Mouse (Mus musculus) T-helper 17 cell (primary cell): Measurements from ENCODE around the gene Traf3ip1.

Experiments
- in situ Hi-C, 2 experiments: fragments of 300-600 bp; cut with MboI, MseI; formaldehyde crosslinking; loops; 1 replicate in 1 of 2; 2 replicates in 1 of 2; pipeline ENCODE4 v1.15.1; 2025; ENCODE audit warnings: high pct_unique_total_duplicates in 2 of 2

The Traf3ip1 gene

GRCm38 (mm10) chr1:91533483-91533882 lies 39.0 kb downstream of the Traf3ip1 start:
- in situ Hi-C loops, result no loop called here

DNA sequence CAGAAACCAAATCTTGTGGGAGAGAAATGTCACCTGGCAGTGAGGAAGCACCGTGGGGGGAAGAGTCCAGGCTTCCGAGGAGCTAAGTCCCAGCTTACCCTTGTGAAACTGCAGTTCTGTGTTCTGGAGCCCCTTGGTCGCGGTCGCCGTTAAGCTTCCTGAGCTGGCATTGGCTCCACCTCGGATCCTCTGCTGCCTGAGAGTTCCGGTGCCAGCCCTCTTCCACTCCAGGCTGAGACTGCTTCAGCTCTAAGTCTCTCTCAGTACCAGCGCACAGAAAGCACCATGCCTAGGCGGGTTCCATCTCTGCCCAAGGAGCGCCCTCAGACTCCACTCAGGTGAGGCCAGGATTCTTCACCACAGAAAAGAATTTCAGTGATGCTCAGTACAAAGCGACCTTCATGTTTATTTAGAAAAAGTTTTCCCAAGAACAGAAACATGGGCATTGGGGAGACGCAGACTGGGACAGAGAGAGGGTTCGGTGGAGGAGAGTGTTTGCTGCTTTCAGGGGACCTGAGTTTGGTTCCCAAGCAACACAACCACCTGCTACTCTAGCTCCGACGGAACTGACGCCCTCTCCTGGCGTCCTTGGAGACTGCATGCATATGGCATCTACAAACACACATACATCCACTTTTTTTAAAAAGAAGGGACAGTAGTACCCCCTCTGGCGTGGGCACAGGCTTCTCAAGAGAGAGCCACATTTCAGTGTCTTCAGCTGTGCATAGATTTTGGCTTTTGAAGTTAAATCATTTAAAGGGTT lies 39.7 kb downstream of the Traf3ip1 start:
- in situ Hi-C loops, result no loop called here

DNA sequence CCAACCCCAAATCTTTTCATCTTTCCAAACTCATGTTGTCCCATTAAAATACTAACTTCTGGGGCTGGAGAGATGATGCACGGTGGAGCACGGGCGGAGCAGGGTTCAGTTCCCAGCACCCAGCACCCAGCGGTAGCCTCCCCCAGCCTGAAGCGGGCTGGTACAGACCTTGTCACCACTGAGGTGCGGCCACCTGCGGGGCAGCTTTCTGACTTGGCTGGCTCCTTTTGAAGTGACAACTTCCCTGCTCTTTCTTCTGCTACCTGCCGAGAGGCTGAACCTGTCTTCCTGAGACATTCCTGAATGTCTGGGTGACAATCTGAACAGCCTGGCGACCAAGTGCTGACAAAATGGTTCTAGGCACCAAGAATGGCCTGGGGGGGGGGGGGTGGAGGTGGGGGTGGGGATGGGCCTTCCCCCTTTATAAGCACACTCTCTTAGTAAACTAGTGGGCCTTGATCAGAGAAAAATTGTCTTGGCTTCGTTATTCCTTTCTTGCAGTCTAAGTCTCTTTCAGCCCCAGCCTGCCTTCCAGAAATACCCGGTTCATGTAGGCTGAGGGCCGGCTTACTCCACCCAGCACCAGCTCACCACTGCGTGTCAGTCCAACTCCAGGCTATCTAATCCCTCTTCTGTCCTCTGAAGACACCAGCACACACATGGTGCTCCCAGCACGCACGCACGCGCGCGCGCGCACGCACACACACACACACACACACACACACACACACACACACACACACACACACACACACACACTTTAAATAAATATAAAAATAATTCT lies 43.5 kb downstream of the Traf3ip1 start:
- in situ Hi-C loops, result no loop called here

DNA sequence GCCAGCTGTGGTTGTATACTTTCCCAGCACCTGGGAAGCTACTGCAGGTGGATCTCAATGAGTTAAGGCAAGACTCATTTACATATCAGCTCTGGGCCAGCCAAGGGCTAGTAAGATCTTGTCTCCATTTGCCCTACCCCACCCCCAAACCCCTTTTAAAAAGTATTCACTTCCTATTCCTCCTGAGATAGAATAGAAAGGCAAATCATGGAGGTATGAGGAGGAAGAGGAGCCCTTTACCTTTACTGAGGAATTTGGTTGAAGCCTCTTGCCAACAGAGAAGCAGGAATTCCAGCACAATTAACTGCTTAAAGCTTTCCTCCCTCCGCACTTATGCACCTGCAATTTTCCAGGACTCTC lies 44.1 kb downstream of the Traf3ip1 start:
- in situ Hi-C loops, result no loop called here

DNA sequence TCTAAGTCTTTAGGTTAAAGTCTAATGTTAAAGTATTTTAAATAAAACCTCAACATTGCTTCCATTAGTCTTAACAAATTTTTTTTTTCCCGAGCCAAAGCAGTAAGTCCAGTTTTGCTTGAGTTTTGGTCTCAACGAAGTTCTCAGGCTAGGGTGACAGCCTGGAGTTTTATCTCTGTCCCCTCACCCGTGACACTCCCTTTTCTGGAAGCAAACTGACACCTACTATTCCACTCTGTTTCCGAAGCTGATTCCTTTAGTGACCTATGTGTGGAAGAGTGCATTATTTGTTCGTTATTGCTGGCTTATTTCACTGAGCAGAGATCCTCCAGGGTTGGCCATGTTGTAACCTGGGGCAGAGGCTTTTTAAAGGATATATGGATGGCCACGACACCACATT lies 44.8 kb downstream of the Traf3ip1 start:
- in situ Hi-C loops, result no loop called here

DNA sequence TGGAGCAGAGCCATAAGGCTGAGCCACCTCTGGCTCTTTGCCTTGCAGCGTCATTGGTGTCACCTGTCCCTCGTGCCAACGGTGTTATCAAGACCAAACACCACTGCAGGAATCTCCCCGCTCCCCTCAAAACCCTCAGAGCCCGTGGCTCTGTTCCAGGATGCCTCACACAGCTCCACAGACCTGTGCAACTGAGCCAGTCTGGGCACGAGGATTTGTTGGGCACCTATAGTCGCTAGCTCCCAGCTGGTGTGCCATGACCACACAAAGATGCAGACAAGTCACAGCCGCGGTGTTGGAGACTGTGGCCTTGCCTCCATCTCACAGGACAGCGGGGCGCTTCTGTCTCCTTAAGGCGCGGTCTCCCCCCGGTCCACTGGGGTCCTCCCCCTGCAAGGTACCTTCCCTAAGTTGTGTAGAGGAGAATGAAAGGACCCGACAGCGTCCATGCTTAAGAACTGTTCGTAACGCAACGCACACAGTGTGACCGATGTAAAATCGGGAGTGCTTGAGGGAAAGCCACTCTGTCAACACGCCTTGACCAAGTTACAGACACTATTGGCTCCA lies 45.3 kb downstream of the Traf3ip1 start:
- in situ Hi-C loops, result no loop called here

DNA sequence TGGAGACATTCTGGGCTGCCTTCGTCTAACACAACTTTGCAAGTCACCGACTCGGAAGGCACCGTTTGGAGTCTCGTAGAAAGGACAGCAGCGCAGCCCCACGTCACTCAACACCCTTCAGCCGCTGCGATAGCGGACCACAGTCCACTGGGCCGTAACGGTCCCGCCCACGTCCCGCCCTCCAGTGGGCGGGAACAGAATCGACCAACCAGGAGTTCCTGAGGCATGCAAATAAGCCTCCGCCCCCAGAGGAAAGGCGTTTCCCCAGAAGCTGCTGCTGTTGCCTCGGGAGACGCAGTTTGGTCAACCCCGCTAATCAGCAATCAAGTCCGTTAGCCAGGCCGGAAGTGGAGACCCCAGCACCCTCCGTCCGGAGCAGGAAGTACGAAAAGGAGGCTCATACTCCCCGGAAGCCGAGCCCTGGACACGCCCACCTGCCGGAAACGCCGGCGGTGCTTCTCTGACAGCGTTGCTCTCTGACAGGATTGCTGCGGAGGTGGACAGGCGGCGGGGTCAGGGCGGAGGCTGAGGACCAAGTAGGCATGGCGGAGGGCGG lies 45.9 kb downstream of the Traf3ip1 start, which contains the start of gene Asb1:
Gene Asb1, plus strand, starts transcription at position 274 of the 556 bp plus-strand sequence.
- in situ Hi-C loops, result no loop called here

DNA sequence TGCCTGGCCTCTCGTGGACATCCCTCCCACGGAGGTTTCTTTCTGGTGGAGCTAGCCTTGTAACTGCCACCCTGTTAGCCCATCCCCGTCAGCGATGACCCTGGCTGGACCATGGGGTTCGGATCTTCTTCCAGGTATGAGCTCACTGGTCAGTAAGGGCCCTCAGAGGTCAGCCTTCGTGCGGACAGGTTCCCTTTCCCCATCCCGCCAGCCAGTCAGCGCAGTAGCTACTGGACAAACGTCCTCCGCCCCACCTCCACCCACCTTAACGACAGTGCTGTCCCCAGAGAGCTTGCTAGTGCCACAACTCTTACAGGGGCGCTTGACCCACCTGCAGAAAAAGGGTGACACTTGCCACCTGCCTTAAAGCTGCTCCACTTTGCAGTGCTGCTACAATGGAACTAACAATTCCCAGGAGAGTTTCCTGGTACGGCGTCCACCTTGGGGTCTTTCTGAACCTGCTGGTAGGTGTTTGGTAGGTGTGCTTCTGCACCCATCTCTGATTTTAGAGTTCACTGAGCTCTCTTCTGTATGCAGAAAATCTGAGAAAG lies 46.7 kb downstream of the Traf3ip1 start:
- in situ Hi-C loops, result no loop called here

- in situ Hi-C loops, result no loop called here
These were observed 49.5 kb downstream of the Traf3ip1 start for GRCm38 (mm10) chr1:91543974-91544373.

- in situ Hi-C loops, result loop anchor here in 1 of 2 experiments (5.0 kb wide), 1 partner anchor 1092 kb away; no protein-coding TSS in a partner anchor
These were observed 50.8 kb downstream of the Traf3ip1 start for GRCm38 (mm10) chr1:91545226-91545625.

GRCm38 (mm10) chr1:91547567-91547966 lies 53.1 kb downstream of the Traf3ip1 start:
- in situ Hi-C loops, result loop anchor here in 1 of 2 experiments (5.0 kb wide), 1 partner anchor 1090 kb away; no protein-coding TSS in a partner anchor

DNA sequence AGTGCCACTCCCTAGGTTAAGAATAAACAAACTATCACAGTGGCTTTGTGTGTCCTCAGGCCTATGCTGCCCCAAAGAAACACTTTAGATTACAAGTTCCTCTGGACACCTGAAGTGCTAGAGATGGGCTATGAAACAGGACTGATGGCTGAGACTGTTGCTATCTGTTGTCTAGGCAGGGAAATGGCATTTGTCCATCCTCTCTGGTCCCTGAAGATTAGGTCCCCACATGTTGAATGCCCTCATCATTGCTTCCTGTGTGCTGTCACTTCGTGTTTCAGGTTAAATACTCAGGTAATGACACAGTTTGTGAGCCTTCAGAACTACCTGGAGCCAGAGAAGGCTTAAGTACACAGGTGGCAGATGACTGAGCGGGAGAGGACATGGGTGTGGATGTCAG lies 54.6 kb downstream of the Traf3ip1 start:
- in situ Hi-C loops, result loop anchor here in 1 of 2 experiments (5.0 kb wide), 1 partner anchor 1088 kb away; no protein-coding TSS in a partner anchor

DNA sequence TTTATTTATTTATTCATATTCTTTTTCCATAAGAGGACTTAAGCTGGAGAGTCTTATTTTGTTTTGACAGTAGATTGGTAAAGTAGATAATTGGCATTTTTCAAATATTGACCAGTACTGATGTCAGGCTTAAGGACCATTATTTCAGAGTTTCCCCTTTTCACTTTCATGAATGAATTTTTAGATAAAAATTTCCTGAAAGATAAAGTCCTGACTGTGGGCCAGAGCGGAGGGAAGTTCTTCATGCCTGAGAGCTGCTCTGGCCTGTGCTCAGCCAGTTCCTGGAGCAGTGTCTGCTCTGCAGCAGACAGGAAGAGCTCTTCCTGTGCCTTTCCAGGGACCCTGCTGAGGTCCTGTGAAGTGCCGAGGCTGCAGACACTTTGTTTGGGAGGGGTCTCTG lies 62.7 kb downstream of the Traf3ip1 start:
- in situ Hi-C loops, result no loop called here

- in situ Hi-C loops, result no loop called here
These were observed 66.8 kb downstream of the Traf3ip1 start for GRCm38 (mm10) chr1:91561226-91561625.

DNA sequence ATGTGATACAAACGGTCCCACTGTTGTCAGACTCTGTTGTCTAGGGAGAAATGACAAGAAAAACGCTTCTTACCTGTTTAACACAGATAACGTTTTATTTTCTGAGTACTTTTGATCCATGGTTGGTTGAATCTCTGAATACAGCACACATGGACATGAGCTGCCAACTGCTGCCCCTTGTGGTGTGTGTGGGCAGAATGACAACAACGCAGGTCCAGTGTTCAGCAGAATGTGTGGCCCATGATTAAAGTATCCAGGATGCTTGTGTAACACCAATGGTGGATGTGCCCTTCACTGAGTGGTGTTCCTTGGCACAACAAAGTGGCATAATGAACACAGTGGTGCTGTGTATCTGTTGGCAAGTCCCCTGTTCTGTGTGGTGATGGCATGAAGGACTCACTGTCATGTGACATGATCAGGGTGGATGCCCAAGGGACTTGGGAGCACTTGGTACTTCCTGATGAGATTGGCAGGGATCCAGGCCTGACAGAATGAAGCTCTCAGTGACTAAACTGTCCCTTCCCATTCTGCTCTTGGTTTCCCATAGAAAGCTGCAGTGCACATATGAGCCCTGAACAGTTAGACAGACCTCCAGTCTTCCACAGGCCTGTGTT lies 68.6 kb downstream of the Traf3ip1 start:
- in situ Hi-C loops, result no loop called here

GRCm38 (mm10) chr1:91564004-91564403 lies 69.6 kb downstream of the Traf3ip1 start:
- in situ Hi-C loops, result no loop called here

GRCm38 (mm10) chr1:91564598-91564997 lies 70.2 kb downstream of the Traf3ip1 start:
- in situ Hi-C loops, result no loop called here

- in situ Hi-C loops, result no loop called here
These were observed 72.8 kb downstream of the Traf3ip1 start for GRCm38 (mm10) chr1:91567269-91567668.

GRCm38 (mm10) chr1:91572458-91572857 lies 78.0 kb downstream of the Traf3ip1 start:
- in situ Hi-C loops, result no loop called here

DNA sequence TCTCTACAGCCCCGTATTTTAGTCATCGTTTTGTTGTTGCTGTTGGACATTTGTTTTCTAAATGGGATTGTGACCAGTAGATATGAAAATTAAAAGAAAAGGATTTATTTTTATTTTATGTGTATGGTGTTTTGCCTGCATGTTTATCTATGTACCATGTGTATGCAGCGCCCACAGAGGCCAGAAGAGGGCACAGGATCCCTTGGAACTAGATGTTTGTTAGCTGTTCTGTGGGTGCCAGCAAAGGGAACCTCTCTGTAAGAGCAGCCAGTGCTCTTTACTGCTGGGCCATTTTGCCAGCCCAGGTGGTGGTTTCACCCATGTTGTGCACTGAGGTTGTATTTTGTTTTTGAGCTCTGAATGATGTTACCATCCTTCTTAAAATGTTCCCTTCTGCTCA lies 79.8 kb downstream of the Traf3ip1 start:
- in situ Hi-C loops, result no loop called here

DNA sequence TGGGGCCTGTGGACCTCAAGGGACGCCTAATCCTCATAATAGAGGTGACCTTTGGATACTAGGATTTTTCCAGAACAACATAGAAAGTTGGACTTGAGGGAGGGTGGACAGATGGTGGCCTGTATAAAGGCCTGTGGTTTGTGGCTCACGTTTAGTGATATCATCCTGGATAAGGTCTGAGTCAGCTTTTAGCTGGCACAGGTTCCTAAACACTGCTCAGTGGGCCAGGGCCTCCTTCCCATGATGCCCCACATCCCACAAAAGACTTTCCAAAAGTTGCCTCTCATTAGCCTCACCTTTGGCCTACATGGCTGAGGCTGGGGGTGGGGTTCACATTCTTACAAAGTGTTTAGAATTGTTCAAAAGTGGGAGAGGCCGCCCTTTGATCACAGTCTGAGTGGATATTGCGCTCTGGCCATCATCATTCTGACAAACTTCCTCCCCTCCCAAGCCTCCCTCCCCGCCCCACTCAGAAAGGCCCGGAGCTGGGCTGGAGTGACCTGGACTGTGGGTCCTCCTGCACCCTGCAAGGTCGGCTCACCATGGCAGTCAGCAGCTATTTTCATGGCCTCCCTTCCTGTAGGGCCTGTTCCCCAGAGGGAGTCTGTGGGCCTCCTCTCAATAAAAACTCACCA lies 83.6 kb downstream of the Traf3ip1 start:
- in situ Hi-C loops, result loop anchor here in 1 of 2 experiments (5.0 kb wide), 1 partner anchor 174 kb away; no protein-coding TSS in a partner anchor
